Mouse (Mus musculus) adrenal gland, postnatal 14 days (tissue): ENCODE measurements around the gene Ube2ql1. TPM values are rescaled to one million over a fixed set of nuclear protein-coding genes. Genes with fewer than 3 reads are reported as not detected.
A peak's percentile ranks its signal among the peaks of the same experiment; 100 is the strongest.

ENCODE experiments used
- DNase-seq: peaks from one replicate; pipeline ENCODE4 v3.0.0; 2021; ENCODE audit warnings: mixed read lengths
- total RNA-seq: library from RNA; stranded (reverse); gene quantifications from 2 replicates; pipeline ENCODE4 v1.2.3, GENCODE M21; 2021

Ube2ql1 gene
- total RNA-seq, 1 experiment from 2014 or later, result 1.4 TPM

GRCm38 (mm10) chr13:69708236-69708635 lies 31.5 kb downstream of the Ube2ql1 start:
- DNase-seq, result no peak

DNA sequence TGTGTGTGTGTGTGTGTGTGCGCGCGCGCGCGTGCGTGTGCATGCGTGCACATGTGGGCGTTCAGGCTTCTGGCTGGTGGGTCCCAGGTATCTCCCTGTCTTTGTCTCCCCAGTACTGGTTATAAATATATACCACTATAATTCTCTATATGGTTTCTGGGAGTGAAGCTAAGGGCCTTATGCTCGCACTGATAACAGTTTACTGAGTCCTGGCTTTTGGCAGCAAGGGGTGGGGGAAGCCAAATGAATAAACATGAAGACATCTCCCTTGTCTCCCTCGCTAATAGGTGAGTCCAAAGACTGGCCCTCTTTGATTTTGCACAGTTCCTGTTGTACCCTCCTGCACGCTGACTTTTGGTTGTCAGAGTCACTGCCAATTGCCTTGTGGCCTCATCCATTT lies 32.2 kb downstream of the Ube2ql1 start:
- DNase-seq, result no peak

DNA sequence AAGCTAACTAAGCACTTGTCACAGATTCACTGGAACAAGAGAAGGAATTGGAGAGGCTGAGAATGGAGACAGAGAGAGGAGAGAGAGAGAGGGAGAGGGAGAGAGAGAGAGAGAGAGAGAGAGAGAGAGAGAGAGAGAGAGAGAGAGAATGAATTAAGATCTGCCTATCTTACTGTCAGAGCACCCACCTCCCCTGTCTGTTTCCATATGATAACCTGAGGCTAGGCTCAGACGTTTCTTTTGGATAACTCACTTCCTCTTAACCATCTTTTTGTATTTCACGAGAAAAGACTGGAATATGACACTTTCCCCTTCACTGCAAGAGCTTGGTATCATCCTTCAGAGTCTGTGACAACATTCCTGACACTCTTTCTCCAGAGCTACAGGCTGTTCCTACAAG lies 32.8 kb downstream of the Ube2ql1 start:
- DNase-seq, result no peak

DNA sequence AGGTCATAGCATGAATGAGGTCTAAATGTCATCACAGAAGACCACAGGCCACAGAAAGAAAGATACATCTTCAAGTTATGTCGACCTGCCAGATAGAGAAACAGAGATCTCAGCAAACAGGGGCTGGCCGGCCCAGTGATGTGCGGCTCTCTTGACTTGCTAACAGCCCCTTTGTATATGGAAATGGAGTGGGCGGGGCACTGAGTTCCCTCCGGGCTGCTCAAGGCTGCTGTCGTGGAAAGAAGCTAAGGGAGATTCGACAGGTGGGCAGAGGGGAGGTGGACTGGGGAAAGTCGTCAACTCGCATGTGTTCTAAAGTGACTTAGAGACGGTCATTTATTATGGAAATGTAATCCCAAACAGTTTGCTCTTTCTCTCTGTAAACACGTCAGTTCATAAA lies 36.2 kb downstream of the Ube2ql1 start:
- DNase-seq, result no peak

DNA sequence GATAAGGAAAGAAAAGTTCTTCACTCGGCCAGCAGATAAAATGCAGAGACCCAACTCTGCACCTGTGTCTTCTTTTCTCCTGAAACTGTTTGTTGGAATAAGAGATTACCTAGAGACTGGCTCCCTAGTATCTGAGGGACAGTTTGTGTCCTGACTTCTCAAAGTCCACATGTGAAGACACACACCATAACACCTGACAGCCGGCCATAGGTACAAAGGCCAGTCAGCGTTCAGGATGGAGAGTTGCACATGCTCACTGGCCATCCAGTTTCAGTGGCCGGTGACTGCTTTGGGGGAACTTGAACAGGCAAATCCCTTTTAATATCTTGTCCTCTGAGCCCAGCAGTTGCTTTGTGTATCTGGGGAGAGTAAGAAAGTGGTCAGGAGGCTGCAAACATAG lies 38.3 kb downstream of the Ube2ql1 start:
- no peak for DNase-seq

DNA sequence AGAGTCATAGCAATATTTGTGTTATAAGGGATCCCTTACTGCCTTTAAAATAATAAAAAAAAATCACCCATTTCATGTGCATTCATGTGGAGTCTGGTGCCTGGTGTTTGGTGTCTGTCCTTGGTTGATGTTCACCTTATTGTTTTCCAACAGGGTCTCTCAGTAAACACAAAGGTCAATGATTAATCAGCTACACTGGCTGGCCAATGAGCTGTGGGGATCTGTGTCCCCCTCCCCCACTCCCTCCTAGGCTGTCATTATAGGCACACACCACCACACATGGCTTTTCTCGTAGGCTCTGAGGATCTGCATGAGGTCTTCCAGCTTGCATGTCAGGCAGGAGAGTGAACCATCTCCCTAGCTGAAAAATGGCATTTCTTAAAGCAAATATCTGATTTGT lies 38.9 kb downstream of the Ube2ql1 start:
- no peak for DNase-seq

- DNase-seq, result peak; percentile 87
Observed at GRCm38 (mm10) chr13:69696333-69696991, 43.2 kb downstream of the Ube2ql1 start.

- peak; percentile 70 for DNase-seq
Observed at GRCm38 (mm10) chr13:69691074-69691473, 48.6 kb downstream of the Ube2ql1 start.

DNA sequence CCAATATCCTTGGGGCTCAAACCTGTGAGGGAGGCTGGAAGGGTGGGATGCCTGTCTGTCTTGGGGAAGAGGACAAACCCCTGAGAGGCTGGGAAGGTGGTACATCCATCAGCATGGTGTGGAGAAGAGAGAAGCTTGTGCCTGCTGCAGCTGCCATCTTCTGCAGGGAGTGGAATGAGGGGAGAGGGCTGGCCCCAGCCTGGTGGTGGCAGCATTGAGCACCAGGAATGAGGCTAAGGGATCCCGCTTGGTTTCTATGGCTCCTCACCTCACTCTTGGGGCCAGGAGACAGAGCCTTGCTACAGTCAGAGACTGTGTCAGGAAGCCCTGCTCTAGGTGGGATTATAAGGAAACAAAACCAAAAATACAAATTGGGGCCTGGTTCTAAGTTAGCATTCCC lies 52.7 kb downstream of the Ube2ql1 start:
- peak; percentile 32 for DNase-seq

DNA sequence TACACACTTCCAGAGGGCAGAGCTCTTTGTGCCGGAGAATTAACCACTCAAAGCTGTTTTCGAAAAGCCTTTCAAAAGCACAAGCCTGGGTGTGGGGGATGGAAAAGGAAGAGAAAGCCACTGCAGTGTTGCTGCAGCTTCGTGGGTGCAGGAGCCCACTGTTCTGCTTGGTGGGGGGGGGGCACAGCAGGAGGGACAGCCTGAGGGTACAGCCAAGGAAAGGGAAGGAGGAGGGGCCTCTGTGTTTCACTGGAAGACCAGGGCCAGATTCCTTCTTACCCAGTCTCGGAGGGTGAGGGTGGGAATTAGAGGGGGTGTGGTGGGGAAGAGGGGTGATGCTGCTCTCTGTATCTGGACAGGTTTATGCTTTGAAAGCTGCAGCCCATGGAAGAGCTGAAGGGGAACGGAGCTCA lies 54.3 kb downstream of the Ube2ql1 start:
- DNase-seq, result no peak

- DNase-seq, result no peak
Observed at GRCm38 (mm10) chr13:69673921-69674618, 65.6 kb downstream of the Ube2ql1 start.

GRCm38 (mm10) chr13:69673197-69673920 lies 66.3 kb downstream of the Ube2ql1 start:
- no peak for DNase-seq

- no peak for DNase-seq
Observed at GRCm38 (mm10) chr13:69672565-69672964, 67.1 kb downstream of the Ube2ql1 start.

DNA sequence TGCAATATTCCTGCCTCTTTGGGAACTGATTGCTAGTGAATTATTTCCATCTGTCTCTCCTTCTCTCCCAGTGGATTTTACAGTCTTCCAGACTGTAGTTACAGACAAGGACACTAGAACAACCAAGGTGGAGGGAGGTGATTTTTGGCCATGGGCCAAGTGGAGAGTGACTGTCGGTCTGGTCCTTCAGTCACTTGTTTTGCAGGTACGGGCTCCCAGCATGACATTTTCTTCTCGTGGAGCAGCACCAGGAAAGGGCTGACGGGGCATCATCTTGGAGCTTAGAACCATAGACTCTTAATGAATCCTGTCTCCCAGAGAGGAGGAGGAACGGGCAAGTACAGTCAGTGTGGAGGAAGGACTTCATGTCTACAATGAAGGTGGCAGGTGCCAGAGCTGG lies 67.6 kb downstream of the Ube2ql1 start:
- no peak for DNase-seq

DNA sequence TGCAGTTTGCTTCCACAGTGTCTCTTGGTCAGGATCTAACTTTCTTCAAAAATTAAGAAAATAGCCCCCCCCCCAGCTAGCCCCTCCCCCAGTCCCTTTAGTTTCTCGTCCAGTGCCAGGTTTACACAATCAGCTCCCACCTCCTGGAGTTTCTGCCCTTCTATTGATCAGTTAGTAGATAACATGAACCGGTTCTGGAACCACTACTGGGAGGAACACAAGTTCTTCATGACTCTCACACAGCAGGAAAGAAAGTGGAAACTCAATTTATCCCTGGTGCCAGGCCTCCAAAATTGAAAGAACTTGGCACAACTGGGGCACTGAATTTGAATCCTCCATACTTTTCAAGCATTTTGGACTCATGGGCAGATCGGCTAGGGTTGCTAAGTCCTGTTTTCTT lies 85.2 kb downstream of the Ube2ql1 start:
- DNase-seq, result no peak

Other genes starting within 250 kb of the Ube2ql1 start
- 87.3 and 89.0 TPM in 2 replicates for gene Nsun2, start 206.1 kb downstream of the Ube2ql1 start, total RNA-seq
- gene Tent4a, start 205.3 kb downstream of the Ube2ql1 start, total RNA-seq, result 21.1 and 21.6 TPM in 2 replicates
- gene Srd5a1, start 128.4 kb downstream of the Ube2ql1 start, total RNA-seq, result 16.7 and 18.2 TPM in 2 replicates
- 55.0 and 57.0 TPM in 2 replicates for gene Med10, start 62.5 kb upstream of the Ube2ql1 start, total RNA-seq